8 mouse cellular contexts compared by ENCODE assay signal in genomic region chr7:81860071-81860470, GRCm38 (mm10). TPM values are rescaled to one million over a fixed set of nuclear protein-coding genes. Genes with fewer than 3 reads are reported as not detected.
DNase-seq lines count a peak whose midpoint lies in the region; ATAC-seq lines count a peak whose summit lies in the region.

No protein-coding gene starts in this region.

- ATAC-seq in megakaryocyte progenitor cell, adult 5-6 weeks (replicated peaks; ENCODE audit: poor library complexity) = peak; percentile 61

- H3K4me3 ChIP-seq in limb, embryonic 10.5 days = peak overlapping the region; percentile 79

- H3K4me1 ChIP-seq in limb, embryonic 10.5 days = peaks cover 32% of the 10 kb centered on the region

- H3K27ac ChIP-seq in limb, embryonic 10.5 days = no peak overlapping the region

- 57% methylated on average over 11 of the region's 11 CpGs for WGBS in limb, embryonic 10.5 days

- no peaks in the 10 kb centered on the region for H3K9me3 ChIP-seq in limb, embryonic 10.5 days (replicated peaks)

- peaks cover 57% of the 10 kb centered on the region for H3K27me3 ChIP-seq in limb, embryonic 10.5 days (ENCODE audit: low read depth, poor library complexity, severe bottlenecking)

- no peaks in the 10 kb centered on the region for H3K36me3 ChIP-seq in limb, embryonic 10.5 days

- peak; percentile 21 for DNase-seq in embryo, embryonic 10 days (ENCODE audit: low spot score)
- no peak for DNase-seq in embryo, embryonic 9.5 days (ENCODE audit: extremely low spot score)
- DNase-seq in MEL-GATA-1-ER (ENCODE audit: extremely low read depth, low read depth) = peak; percentile 66
- peak; percentile 57 for DNase-seq in heart, adult 8-10 months (ENCODE audit: low spot score)
- DNase-seq in limb, embryonic 10.5 days (ENCODE audit: low spot score) = peak; percentile 44
- DNase-seq in thymus, adult 18-20 months = peak; percentile 34 to 45
- DNase-seq in urinary bladder, postnatal 4 days (ENCODE audit: low spot score in 2 of 2) = no peak

RNA-seq across cellular contexts. Expression of gene Tm6sf1, which starts 1.3 kb away (rescaled TPM):
- total RNA-seq in heart, adult 8-10 months (2022) = 10 to 100 TPM in 1 of 4 experiments, 1 to 10 TPM in 3; 8.0 to 10.9 (median 8.8) TPM
- 9.2 and 9.9 TPM in 2 replicates for polyA plus RNA-seq in limb, embryonic 10.5 days (2016; fragmentation: Nextera tagmentation; extraction: Ambion mirVana)
- total RNA-seq in megakaryocyte progenitor cell, adult 5-6 weeks (2015) = 186 and 194 TPM in 2 replicates
- total RNA-seq in megakaryocyte progenitor cell, adult 5-6 weeks (2017) = 159 and 203 TPM in 2 replicates

RNA-seq across cellular contexts. Expression of gene Gm10160, which starts 4.5 kb away (rescaled TPM):
- total RNA-seq in heart, adult 8-10 months (2022) = not detected
- polyA plus RNA-seq in limb, embryonic 10.5 days (2016; fragmentation: Nextera tagmentation; extraction: Ambion mirVana) = not detected in 2 replicates
- not detected in 2 replicates for total RNA-seq in megakaryocyte progenitor cell, adult 5-6 weeks (2015)
- not detected in 2 replicates for total RNA-seq in megakaryocyte progenitor cell, adult 5-6 weeks (2017)

RNA-seq across cellular contexts. Expression of gene Btbd1, which starts 30.8 kb away (rescaled TPM):
- total RNA-seq in heart, adult 8-10 months (2022) = 100 to 1,000 TPM; 134 to 162 (median 154) TPM
- polyA plus RNA-seq in limb, embryonic 10.5 days (2016; fragmentation: Nextera tagmentation; extraction: Ambion mirVana) = 58.5 and 59.4 TPM in 2 replicates
- total RNA-seq in megakaryocyte progenitor cell, adult 5-6 weeks (2015) = 55.0 and 59.1 TPM in 2 replicates
- total RNA-seq in megakaryocyte progenitor cell, adult 5-6 weeks (2017) = 70.8 and 105 TPM in 2 replicates

Comparison
In these comparisons a context has a peak if more than half of its experiments do, and no peak if none do; other contexts are left out.
1. DNase-seq: peak in embryo, embryonic 10 days (single experiment), MEL-GATA-1-ER (single experiment), heart, adult 8-10 months (single experiment), limb, embryonic 10.5 days (single experiment) and thymus, adult 18-20 months (2 of 2); none in embryo, embryonic 9.5 days (single experiment) and urinary bladder, postnatal 4 days (0 of 2).
2. RNA of gene Tm6sf1, which starts 1.3 kb away (total RNA-seq): 159 to 203 TPM in megakaryocyte progenitor cell, adult 5-6 weeks; 8.0 to 10.9 TPM in heart, adult 8-10 months; every median in the first group is over 10 times any median in the second.